Mouse (Mus musculus): ENCODE data around the gene Ttc24. TPM values are rescaled to one million over a fixed set of nuclear protein-coding genes. Genes with fewer than 3 reads are reported as not detected.

Ttc24 gene
- total RNA-seq, 1 experiment, result not detected

GRCm38 (mm10) chr3:88106126-88106525, 28.0 kb upstream of the Ttc24 start:
- Histone ChIP-seq H3K4me1 (ENCODE audit: control insufficient read depth in 2 of 2, insufficient read depth in 2 of 2, low read length in 2 of 2, poor library complexity in 1 of 2) (no peaks in the 10 kb centered on the region), H3K36me3 (ENCODE audit: control insufficient read depth, insufficient read depth, low read length, poor library complexity, severe bottlenecking) (peaks cover 71% of the 10 kb centered on the region), H3K9me3 (ENCODE audit: control insufficient read depth, insufficient read depth, low read depth, low read length) (no peaks in the 10 kb centered on the region), H3K27ac (ENCODE audit: insufficient read depth, low read depth, low read length, poor library complexity, severe bottlenecking) (no peak overlapping the region), H3K4me3 (ENCODE audit: insufficient read depth in 1 of 2, low read depth in 1 of 2, low read length in 2 of 2, poor library complexity in 1 of 2, severe bottlenecking in 1 of 2) (no peak overlapping the region), H3K9ac (ENCODE audit: insufficient read depth, low read depth, low read length, poor library complexity, severe bottlenecking) (no peak overlapping the region)
- no peak for DNase-seq (ENCODE audit: low read depth, low spot score)
- in situ Hi-C loops (cut with MboI; ENCODE audit: low sequenced_read_pairs in 2 of 2, unreplicated experiment in 2 of 2), result no loop called here
- no peak for TF ChIP-seq HCFC1 (IDR thresholded peaks at IDR 0.05; ENCODE audit: borderline replicate concordance, insufficient read depth, low read length)
- TF ChIP-seq CHD2 (IDR thresholded peaks at IDR 0.05; ENCODE audit: low read depth, low read length), result no peak
- TF ChIP-seq ZC3H11A (IDR thresholded peaks at IDR 0.05; ENCODE audit: borderline replicate concordance, low read depth, low read length), result no peak
- no peak for TF ChIP-seq ZNF384 (IDR thresholded peaks at IDR 0.05; ENCODE audit: low read depth, low read length)
- no peak for TF ChIP-seq MAFK (IDR thresholded peaks at IDR 0.05; ENCODE audit: insufficient read depth, low read depth, low read length)

- H3K27ac ChIP-seq (ENCODE audit: insufficient read depth, low read depth, low read length, poor library complexity, severe bottlenecking), result no peak overlapping the region
- in situ Hi-C loops (cut with MboI; ENCODE audit: low sequenced_read_pairs in 2 of 2, unreplicated experiment in 2 of 2), result no loop called here
Measured at GRCm38 (mm10) chr3:88102611-88103010, 24.5 kb upstream of the Ttc24 start.

GRCm38 (mm10) chr3:88102196-88102595, 24.1 kb upstream of the Ttc24 start:
- Histone ChIP-seq H3K9me3 (ENCODE audit: control insufficient read depth, insufficient read depth, low read depth, low read length) (no peaks in the 10 kb centered on the region), H3K4me3 (ENCODE audit: insufficient read depth in 1 of 2, low read depth in 1 of 2, low read length in 2 of 2, poor library complexity in 1 of 2, severe bottlenecking in 1 of 2) (no peak overlapping the region), H3K36me3 (ENCODE audit: control insufficient read depth, insufficient read depth, low read length, poor library complexity, severe bottlenecking) (peaks cover 64% of the 10 kb centered on the region), H3K9ac (ENCODE audit: insufficient read depth, low read depth, low read length, poor library complexity, severe bottlenecking) (no peak overlapping the region), H3K27ac (ENCODE audit: insufficient read depth, low read depth, low read length, poor library complexity, severe bottlenecking) (no peak overlapping the region), H3K4me1 (ENCODE audit: control insufficient read depth in 2 of 2, insufficient read depth in 2 of 2, low read length in 2 of 2, poor library complexity in 1 of 2) (no peaks in the 10 kb centered on the region)
- TF ChIP-seq HCFC1 (IDR thresholded peaks at IDR 0.05; ENCODE audit: borderline replicate concordance, insufficient read depth, low read length) (no peak), ZC3H11A (IDR thresholded peaks at IDR 0.05; ENCODE audit: borderline replicate concordance, low read depth, low read length) (no peak), MAFK (IDR thresholded peaks at IDR 0.05; ENCODE audit: insufficient read depth, low read depth, low read length) (no peak), ZNF384 (IDR thresholded peaks at IDR 0.05; ENCODE audit: low read depth, low read length) (no peak), CHD2 (IDR thresholded peaks at IDR 0.05; ENCODE audit: low read depth, low read length) (no peak)
- in situ Hi-C loops (cut with MboI; ENCODE audit: low sequenced_read_pairs in 2 of 2, unreplicated experiment in 2 of 2), result no loop called here
- DNase-seq (ENCODE audit: low read depth, low spot score), result no peak

More at GRCm38 (mm10) chr3:88102611-88103010, 24.5 kb upstream of the Ttc24 start:
- Histone ChIP-seq H3K9me3 (ENCODE audit: control insufficient read depth, insufficient read depth, low read depth, low read length) (no peaks in the 10 kb centered on the region), H3K4me1 (ENCODE audit: control insufficient read depth in 2 of 2, insufficient read depth in 2 of 2, low read length in 2 of 2, poor library complexity in 1 of 2) (no peaks in the 10 kb centered on the region), H3K9ac (ENCODE audit: insufficient read depth, low read depth, low read length, poor library complexity, severe bottlenecking) (no peak overlapping the region), H3K36me3 (ENCODE audit: control insufficient read depth, insufficient read depth, low read length, poor library complexity, severe bottlenecking) (peaks cover 68% of the 10 kb centered on the region), H3K4me3 (ENCODE audit: insufficient read depth in 1 of 2, low read depth in 1 of 2, low read length in 2 of 2, poor library complexity in 1 of 2, severe bottlenecking in 1 of 2) (no peak overlapping the region)
- TF ChIP-seq MAFK (IDR thresholded peaks at IDR 0.05; ENCODE audit: insufficient read depth, low read depth, low read length) (no peak), ZNF384 (IDR thresholded peaks at IDR 0.05; ENCODE audit: low read depth, low read length) (no peak), HCFC1 (IDR thresholded peaks at IDR 0.05; ENCODE audit: borderline replicate concordance, insufficient read depth, low read length) (no peak), CHD2 (IDR thresholded peaks at IDR 0.05; ENCODE audit: low read depth, low read length) (no peak), ZC3H11A (IDR thresholded peaks at IDR 0.05; ENCODE audit: borderline replicate concordance, low read depth, low read length) (no peak)
- no peak for DNase-seq (ENCODE audit: low read depth, low spot score)

- no peak overlapping the region for H3K27ac ChIP-seq (ENCODE audit: insufficient read depth, low read depth, low read length, poor library complexity, severe bottlenecking)
- H3K9me3 ChIP-seq (ENCODE audit: control insufficient read depth, insufficient read depth, low read depth, low read length), result no peaks in the 10 kb centered on the region
- peaks cover 65% of the 10 kb centered on the region for H3K36me3 ChIP-seq (ENCODE audit: control insufficient read depth, insufficient read depth, low read length, poor library complexity, severe bottlenecking)
- no peaks in the 10 kb centered on the region for H3K4me1 ChIP-seq (ENCODE audit: control insufficient read depth in 2 of 2, insufficient read depth in 2 of 2, low read length in 2 of 2, poor library complexity in 1 of 2)
- H3K4me3 ChIP-seq (ENCODE audit: insufficient read depth in 1 of 2, low read depth in 1 of 2, low read length in 2 of 2, poor library complexity in 1 of 2, severe bottlenecking in 1 of 2), result no peak overlapping the region
- no peak for DNase-seq (ENCODE audit: low read depth, low spot score)
- TF ChIP-seq ZC3H11A (IDR thresholded peaks at IDR 0.05; ENCODE audit: borderline replicate concordance, low read depth, low read length) (no peak), CHD2 (IDR thresholded peaks at IDR 0.05; ENCODE audit: low read depth, low read length) (no peak)
- H3K9ac ChIP-seq (ENCODE audit: insufficient read depth, low read depth, low read length, poor library complexity, severe bottlenecking), result no peak overlapping the region
- in situ Hi-C loops (cut with MboI; ENCODE audit: low sequenced_read_pairs in 2 of 2, unreplicated experiment in 2 of 2), result no loop called here
Measured at GRCm38 (mm10) chr3:88101736-88102135, 23.6 kb upstream of the Ttc24 start.

GRCm38 (mm10) chr3:88100251-88100650, 22.1 kb upstream of the Ttc24 start:
- H3K4me1 ChIP-seq (ENCODE audit: control insufficient read depth in 2 of 2, insufficient read depth in 2 of 2, low read length in 2 of 2, poor library complexity in 1 of 2), result no peaks in the 10 kb centered on the region
- no peaks in the 10 kb centered on the region for H3K9me3 ChIP-seq (ENCODE audit: control insufficient read depth, insufficient read depth, low read depth, low read length)
- H3K36me3 ChIP-seq (ENCODE audit: control insufficient read depth, insufficient read depth, low read length, poor library complexity, severe bottlenecking), result peaks cover 63% of the 10 kb centered on the region
- no peak overlapping the region for H3K27ac ChIP-seq (ENCODE audit: insufficient read depth, low read depth, low read length, poor library complexity, severe bottlenecking)
- H3K9ac ChIP-seq (ENCODE audit: insufficient read depth, low read depth, low read length, poor library complexity, severe bottlenecking), result no peak overlapping the region
- H3K4me3 ChIP-seq (ENCODE audit: insufficient read depth in 1 of 2, low read depth in 1 of 2, low read length in 2 of 2, poor library complexity in 1 of 2, severe bottlenecking in 1 of 2), result no peak overlapping the region
- TF ChIP-seq CHD2 (IDR thresholded peaks at IDR 0.05; ENCODE audit: low read depth, low read length) (no peak), HCFC1 (IDR thresholded peaks at IDR 0.05; ENCODE audit: borderline replicate concordance, insufficient read depth, low read length) (no peak), ZC3H11A (IDR thresholded peaks at IDR 0.05; ENCODE audit: borderline replicate concordance, low read depth, low read length) (no peak), MAFK (IDR thresholded peaks at IDR 0.05; ENCODE audit: insufficient read depth, low read depth, low read length) (no peak), ZNF384 (IDR thresholded peaks at IDR 0.05; ENCODE audit: low read depth, low read length) (no peak)
- in situ Hi-C loops (cut with MboI; ENCODE audit: low sequenced_read_pairs in 2 of 2, unreplicated experiment in 2 of 2), result no loop called here
- DNase-seq (ENCODE audit: low read depth, low spot score), result no peak
